Mouse (Mus musculus): Measurements from ENCODE around the gene Pou3f3. TPM values are rescaled to one million over a fixed set of nuclear protein-coding genes. Genes with fewer than 3 reads are reported as not detected.

The Pou3f3 gene
- total RNA-seq (2015; ENCODE audit: low replicate concordance) (not detected in 2 replicates), total RNA-seq (2017; ENCODE audit: low replicate concordance) (not detected in 2 replicates)

DNA sequence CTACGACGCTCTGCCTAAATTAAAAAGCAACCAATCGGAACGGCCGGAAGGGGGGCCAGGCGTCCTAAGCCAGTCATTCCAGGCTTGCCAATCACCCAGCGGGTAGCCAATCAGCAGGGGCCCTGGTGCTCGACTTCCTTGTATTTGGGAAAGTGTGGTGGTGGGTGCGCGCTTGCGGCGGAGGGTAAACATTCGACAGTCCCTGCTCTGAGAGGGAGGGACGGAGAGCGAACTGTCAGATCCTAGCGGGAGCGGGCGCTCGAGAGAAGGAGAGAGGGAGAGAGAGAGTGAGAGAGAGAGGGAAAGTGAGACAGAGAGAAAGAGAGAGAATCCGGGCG, at the start of gene Pou3f3:
Gene Pou3f3, plus strand, starts transcription at position 191 of the 338 bp plus-strand sequence.
- no peak for ATAC-seq (replicated peaks; ENCODE audit: low FRiP score, poor library complexity, severe bottlenecking)

DNA sequence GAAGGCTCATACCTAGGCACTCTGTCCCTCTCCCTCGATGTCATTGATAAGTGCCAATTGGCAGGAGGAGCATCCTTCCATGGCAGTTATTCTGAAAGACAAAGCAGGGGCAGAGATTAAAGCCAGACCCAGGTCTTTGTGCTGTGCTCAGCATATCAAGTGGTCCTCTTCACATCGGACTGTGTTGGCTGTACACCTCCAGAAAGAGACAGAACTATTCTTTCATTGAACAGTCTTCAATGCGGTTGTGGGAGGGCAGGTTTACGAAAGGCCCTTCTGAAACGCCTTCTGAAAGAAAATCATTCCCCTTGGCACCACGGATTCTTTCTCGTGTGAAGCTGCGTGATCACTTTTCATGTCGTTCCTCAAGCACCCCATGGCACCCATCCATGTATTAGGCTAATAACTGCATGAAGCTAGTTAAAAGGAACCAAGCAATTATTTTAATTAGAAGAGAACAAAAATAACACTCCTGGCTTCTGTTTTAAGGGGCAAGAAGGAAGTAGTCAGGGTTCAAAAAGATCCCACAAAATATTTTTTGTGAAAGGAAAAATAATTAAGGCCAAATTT, 47.1 kb upstream of the Pou3f3 start:
- ATAC-seq (replicated peaks; ENCODE audit: low FRiP score, poor library complexity, severe bottlenecking) = no peak

DNA sequence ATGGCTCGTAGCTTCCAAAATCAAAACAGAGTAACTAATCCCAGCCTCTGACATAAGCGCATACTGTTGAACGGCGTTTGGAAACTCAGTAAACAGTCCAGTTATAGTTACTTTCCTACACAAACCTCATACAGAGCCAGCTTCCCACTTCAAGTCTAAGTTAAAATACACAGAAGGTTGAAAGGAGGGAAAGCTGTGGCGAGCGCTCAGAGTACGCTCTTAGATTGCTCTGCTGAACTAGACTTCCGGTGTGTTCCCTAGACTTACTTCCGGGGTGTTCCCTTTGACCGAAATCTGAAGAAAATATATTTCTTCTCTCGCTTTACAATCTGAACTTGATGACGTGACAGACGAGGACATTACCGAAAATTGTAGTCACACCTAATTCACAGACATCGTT, 44.1 kb upstream of the Pou3f3 start:
- ATAC-seq (replicated peaks; ENCODE audit: low FRiP score, poor library complexity, severe bottlenecking) = no peak

DNA sequence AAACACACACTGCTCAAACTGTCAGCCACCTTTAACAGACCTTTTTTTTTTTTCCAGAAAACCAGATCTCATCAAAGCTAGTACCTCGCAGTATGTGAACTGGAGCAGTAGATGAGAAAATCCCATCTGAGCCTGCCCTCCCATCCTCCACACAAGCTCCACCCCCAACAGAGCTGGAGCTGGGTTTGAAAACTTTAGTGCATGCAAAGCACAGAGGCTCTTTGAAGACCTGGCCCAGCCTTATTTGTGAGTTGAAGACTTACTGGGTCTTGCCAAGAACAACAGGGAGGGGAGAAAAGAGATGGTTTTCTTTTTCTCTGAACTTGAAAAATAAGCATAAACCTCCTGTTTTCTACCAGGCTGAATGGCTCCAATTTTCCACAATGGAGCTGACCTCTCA, 28.0 kb upstream of the Pou3f3 start:
- no peak for ATAC-seq (replicated peaks; ENCODE audit: low FRiP score, poor library complexity, severe bottlenecking)

GRCm38 (mm10) chr1:42680673-42681072, 14.9 kb upstream of the Pou3f3 start:
- ATAC-seq (replicated peaks; ENCODE audit: low FRiP score, poor library complexity, severe bottlenecking) = no peak

- no peak for ATAC-seq (replicated peaks; ENCODE audit: low FRiP score, poor library complexity, severe bottlenecking)
Measured at GRCm38 (mm10) chr1:42681762-42682161, 13.8 kb upstream of the Pou3f3 start.

DNA sequence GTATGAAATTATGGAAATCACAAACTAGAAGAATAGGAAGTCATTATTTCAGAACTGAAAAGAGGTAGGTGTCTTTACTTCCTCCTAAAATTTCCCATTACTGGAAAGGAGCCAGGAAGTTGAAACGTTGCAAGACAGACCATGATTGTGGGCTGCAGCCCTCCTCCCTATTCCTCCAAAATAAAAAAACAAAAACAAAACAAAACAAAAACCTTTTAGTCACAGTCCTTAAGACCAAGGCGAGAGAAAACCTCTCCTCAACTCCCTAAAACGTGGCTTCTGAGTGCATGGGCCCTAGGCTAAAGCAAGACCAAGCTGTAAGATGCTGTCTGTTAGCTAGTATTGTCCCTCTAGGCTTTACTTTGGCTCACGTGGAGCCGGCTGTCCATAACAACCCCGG, 11.7 kb upstream of the Pou3f3 start:
- no peak for ATAC-seq (replicated peaks; ENCODE audit: low FRiP score, poor library complexity, severe bottlenecking)

DNA sequence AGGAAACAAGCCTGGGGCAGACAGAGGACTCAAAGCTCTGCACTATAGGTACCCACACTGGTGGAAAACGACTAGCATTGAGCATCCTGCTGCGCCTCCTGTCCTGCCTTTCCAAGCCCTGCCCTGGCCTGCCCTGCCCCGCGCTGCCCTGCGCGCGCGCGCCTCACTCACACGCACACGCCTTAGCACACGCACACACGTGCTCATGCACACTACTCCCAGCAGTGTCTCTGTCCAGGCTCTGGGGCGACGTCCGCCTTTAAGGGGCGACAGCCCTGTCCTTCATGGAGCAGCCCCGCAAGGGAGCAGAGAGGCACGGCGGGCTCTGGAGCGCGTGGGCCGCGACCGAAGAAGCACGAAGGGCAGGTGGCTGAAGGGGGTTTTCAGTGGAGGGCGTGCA, 11.2 kb upstream of the Pou3f3 start:
- ATAC-seq (replicated peaks; ENCODE audit: low FRiP score, poor library complexity, severe bottlenecking) = no peak

- no peak for ATAC-seq (replicated peaks; ENCODE audit: low FRiP score, poor library complexity, severe bottlenecking)
Measured at GRCm38 (mm10) chr1:42684783-42685182, 10.8 kb upstream of the Pou3f3 start.

DNA sequence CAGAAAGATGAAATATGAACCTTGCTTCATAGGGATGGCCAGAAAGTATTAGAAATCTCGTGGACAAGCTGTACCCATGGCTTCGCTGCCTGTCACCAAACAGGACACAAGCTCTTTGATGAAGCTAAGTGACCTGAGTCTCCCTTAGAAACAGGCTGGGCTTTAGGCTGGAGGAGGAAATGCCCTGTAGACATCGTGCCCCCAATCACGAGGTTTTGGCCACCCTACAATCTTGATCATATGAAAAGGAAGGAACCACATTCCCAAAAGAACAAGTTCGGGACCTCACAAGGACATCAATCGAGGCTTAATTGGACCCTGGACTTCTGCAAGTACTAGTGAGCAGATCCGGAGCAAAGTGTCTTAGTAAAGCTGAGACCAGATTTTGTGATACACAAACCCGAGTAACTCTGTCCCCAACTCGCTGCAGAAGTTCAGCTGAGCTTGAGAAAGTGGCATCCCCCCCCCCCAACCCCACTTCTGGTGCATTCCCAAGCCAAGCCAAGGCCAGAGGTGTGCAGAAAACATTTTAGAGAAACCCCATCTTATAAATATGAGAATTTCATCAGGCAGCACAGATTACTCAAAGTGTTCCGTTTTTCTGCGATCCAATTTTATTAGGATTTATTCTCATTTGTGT, 10.1 kb upstream of the Pou3f3 start:
- no peak for ATAC-seq (replicated peaks; ENCODE audit: low FRiP score, poor library complexity, severe bottlenecking)

DNA sequence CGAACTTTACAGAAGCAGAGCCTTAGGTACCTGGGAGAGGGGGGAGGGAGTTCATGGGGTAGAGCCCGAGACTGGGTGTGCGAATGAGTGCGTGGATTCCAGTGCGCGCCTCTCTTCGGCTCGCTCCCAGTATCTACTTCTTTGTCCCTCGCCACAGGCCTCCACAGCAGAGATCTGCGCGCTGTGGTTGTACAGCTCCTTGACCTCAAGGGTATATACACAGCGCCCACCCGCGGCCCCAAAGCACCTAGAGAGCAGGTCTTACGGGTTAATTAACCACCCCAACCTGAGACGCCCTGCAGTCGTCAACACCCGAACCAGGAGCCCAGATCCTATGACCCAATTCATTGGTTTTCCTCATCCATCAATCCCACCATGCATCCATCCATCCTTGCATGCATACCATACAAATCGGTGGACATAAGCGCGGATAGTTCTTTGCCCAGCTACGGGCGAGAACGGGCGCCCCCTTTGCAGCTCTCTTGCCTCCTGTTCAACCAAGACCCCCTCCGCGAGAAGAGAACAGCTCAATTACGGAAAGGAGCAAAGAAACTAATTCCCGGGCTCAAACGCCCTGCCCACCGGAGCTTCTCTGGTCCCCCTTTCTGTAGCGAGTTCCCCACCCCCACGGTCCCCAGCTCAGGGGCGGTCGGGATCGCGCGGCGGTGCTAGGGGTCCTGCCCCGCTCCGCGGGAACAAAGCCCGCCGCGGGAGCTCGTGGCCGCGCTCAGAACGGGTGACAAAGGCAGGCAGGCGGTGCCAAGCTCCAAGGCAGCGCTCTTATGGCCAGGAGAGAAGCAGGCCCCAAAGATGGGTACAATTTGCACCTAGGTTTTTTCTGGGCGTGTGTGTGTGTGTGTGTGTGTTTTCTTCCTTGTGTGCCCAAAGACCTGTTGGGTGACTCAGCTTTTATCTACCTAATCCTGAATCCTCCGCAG, 9.1 kb upstream of the Pou3f3 start:
- no peak for ATAC-seq (replicated peaks; ENCODE audit: low FRiP score, poor library complexity, severe bottlenecking)

GRCm38 (mm10) chr1:42687271-42687670, 8.3 kb upstream of the Pou3f3 start:
- no peak for ATAC-seq (replicated peaks; ENCODE audit: low FRiP score, poor library complexity, severe bottlenecking)

DNA sequence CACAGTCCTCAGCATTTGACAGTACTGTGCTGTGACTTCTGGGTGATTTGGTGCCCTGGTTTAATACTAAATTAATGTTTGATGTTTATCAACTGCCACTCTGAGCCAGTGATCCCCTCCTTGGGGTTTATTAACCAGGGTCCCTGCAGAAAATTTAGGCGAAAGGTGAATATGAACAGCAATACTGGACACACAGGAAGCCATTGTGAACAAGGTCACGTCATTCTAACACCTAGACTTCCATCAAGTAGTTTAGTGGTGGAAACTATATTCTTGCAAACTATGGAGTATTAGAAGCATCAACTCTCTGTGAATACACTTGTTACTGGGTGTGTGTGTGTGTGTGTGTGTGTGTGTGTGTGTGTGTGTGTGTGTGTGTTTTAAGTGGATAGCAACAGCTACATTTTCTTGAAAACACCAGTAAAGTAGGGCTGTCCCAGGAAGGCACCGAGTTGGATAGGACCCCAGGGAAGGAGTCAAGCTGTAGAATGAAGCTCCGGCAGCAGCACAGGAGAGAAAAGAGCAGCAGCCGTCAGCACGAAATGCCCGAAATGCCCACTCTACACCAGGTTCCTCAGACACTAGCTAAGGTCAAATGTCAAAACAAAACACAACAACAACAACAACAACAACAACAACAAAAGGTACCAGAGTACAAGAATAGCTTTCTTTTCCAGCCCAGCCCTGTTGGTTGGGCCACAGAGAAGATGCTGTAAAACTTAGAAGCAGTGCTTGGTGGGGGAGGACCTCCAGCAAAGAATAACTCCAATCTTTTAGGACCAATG, 7.6 kb upstream of the Pou3f3 start:
- ATAC-seq (replicated peaks; ENCODE audit: low FRiP score, poor library complexity, severe bottlenecking) = no peak

DNA sequence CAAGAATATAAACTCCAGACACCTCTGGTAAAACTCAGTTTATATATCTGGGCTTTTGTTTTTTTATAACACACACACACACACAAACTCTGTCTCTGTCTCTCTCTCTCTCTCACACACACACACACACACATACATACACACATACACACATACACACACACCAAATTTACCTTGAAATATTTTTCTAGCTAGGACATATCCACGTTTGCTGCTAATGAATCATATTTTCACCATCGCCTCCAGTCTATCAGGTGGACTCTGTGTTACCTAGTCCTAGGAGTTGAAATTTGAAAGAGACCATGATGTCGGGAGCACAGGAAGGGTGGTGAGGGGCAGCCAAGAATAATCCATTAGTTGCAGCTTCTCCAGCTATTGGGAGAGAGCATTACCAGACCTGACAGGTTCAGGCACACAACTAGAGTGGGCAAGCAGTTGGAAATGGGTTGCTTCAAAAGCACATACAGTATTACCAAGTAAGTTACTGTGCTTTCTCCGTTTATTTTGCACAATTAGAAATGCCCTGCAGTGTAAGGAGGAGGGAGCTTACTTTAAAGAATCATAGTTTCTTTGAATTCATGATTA, 6.9 kb upstream of the Pou3f3 start:
- no peak for ATAC-seq (replicated peaks; ENCODE audit: low FRiP score, poor library complexity, severe bottlenecking)

- ATAC-seq (replicated peaks; ENCODE audit: low FRiP score, poor library complexity, severe bottlenecking) = no peak
Measured at GRCm38 (mm10) chr1:42690024-42690575, 5.5 kb upstream of the Pou3f3 start.

DNA sequence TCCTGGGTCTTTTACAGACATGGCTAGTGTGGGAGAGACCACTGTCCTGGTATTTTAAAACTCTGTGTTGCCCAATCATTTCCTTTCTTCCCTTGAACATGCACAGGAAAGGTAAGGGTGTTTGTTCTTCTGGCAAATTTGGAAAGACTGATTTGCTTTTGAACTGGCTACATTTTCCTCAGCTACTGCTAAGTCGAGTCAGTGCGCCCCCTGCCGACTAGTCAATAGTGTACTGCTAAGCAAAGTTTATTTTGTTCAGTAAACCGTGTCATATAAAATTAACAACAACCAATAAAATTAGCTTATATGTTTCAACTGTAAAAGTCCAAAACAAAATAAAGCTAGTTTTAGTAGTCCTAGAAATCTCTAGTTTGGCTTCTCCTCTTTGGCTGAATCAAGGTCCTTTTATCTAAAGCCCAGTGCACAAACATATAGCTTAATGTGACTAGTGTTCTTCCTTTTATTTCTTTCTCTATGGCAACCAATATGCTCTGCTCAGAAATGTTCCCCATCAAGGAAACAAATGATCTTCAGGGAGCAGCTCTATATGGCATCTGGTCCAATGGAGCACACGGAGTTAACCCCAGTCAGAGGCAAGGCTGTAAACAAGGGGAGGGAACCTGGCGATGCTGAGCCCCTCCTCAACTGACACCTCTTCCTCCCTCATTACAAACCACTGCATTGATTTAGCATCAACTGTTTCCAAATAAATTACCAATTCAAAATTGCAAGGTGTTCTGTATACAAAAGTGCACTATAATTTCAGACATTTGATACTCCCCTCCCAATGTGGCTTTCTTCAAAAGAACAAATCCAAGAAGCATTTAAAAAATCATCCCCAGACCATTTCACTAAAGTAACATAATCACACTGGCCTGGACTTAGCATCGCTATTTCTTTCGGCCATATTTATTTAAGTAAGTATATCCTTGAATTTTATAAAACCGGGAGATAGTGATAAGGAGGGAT, 4.1 kb upstream of the Pou3f3 start:
- ATAC-seq (replicated peaks; ENCODE audit: low FRiP score, poor library complexity, severe bottlenecking) = no peak

- no peak for ATAC-seq (replicated peaks; ENCODE audit: low FRiP score, poor library complexity, severe bottlenecking)
Measured at GRCm38 (mm10) chr1:42692221-42692620, 3.3 kb upstream of the Pou3f3 start.

DNA sequence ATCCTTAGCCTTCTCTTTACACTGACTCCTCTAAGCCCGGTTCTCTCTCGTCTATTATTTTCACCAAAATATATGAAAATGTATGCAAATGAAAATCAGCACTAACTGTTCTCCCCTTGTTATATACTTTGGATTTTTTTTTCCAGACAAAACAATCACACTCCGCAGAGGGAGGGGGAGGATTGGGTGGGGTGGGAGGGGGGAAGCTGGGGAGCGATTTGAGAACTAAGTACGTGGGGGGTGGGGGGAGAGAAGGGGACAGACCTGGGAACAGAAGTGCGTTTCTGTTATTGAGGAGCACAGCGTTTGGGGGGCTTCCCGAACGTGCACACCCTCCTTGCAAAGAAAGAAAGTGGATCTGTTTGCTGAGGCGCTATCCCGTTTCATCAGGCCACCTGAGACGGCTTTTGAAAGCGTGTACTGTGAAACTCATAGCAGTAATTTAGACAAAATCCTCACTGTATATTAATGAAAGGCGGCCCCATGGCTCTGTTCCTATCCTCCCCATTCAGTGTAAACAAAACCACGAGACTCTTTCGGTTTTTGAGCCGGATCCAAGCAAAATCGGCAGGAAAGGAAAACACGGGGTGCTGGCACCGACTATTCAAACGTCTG, 2.4 kb upstream of the Pou3f3 start:
- no peak for ATAC-seq (replicated peaks; ENCODE audit: low FRiP score, poor library complexity, severe bottlenecking)

Measured in erythroid progenitor cell, adult 5-6 weeks (primary cell).